Mouse (Mus musculus) MEL (cell line): ENCODE data around the gene Dstyk. TPM values are rescaled to one million over a fixed set of nuclear protein-coding genes. Genes with fewer than 3 reads are reported as not detected.

Source experiments
- DNase-seq: peaks from one replicate; pipeline ENCODE4 v3.0.0; 2011; ENCODE audit warnings: low read depth, low spot score
- H3K27ac ChIP-seq: 2 replicates; pipeline ENCODE4 v1.5.1; 2012; ENCODE audit warnings: low read depth, mild to moderate bottlenecking, control low read depth, low read length, moderate library complexity; ENCODE audit not compliant: control insufficient read depth
- H3K27me3 ChIP-seq, 2 experiments: fragments of 150-350 bp in 1 of 2; sonication (generic) in 1 of 2; 2 replicates each; pipeline ENCODE4 v1.6.1; 2012; ENCODE audit warnings: low read length in 2 of 2, mild to moderate bottlenecking in 2 of 2, improper control_type of control experiment in 1 of 2, moderate library complexity in 1 of 2; ENCODE audit not compliant: insufficient read depth in 2 of 2, control insufficient read depth in 1 of 2
- H3K36me3 ChIP-seq, 2 experiments: 2 replicates each; pipeline ENCODE4 v1.6.1; 2012 to 2014; ENCODE audit warnings: low read length in 2 of 2, improper control_type of control experiment in 1 of 2, inconsistent platforms in 1 of 2, mild to moderate bottlenecking in 1 of 2; ENCODE audit not compliant: insufficient read depth in 2 of 2, control insufficient read depth in 1 of 2
- H3K4me1 ChIP-seq, 2 experiments: fragments of 150-350 bp in 1 of 2; sonication (generic) in 1 of 2; 2 replicates each; pipeline ENCODE4 v1.6.1; 2012; ENCODE audit warnings: low read length in 2 of 2, improper control_type of control experiment in 1 of 2, mild to moderate bottlenecking in 1 of 2; ENCODE audit not compliant: insufficient read depth in 2 of 2, control insufficient read depth in 1 of 2
- H3K4me3 ChIP-seq, 2 experiments: fragments of 150-350 bp in 1 of 2; sonication (generic) in 1 of 2; 2 replicates each; pipeline ENCODE4 v1.5.1; 2012; ENCODE audit warnings: low read depth in 2 of 2, low read length in 2 of 2, mild to moderate bottlenecking in 2 of 2, moderate library complexity in 2 of 2, control low read depth in 1 of 2, improper control_type of control experiment in 1 of 2; ENCODE audit not compliant: control insufficient read depth in 1 of 2, insufficient read depth in 1 of 2
- H3K79me2 ChIP-seq: 2 replicates; pipeline ENCODE4 v1.6.1; 2012; ENCODE audit warnings: mild to moderate bottlenecking, low read length, moderate library complexity; ENCODE audit not compliant: control insufficient read depth, poor library complexity, insufficient read depth
- H3K9ac ChIP-seq: 2 replicates; pipeline ENCODE4 v1.6.1; 2012; ENCODE audit warnings: low read depth, mild to moderate bottlenecking, control low read depth, low read length, moderate library complexity; ENCODE audit not compliant: control insufficient read depth, poor library complexity, severe bottlenecking
- H3K9me3 ChIP-seq: fragments of 150-350 bp; sonication (generic); replicated peaks from 2 replicates; pipeline ENCODE4 v1.6.1; 2012; ENCODE audit warnings: mild to moderate bottlenecking, low read length, improper control_type of control experiment, moderate library complexity; ENCODE audit not compliant: insufficient read depth
- BHLHE40 ChIP-seq: IDR thresholded peaks from 2 replicates; pipeline ENCODE4 v1.6.1; 2012; ENCODE audit warnings: low read depth, mild to moderate bottlenecking, inconsistent platforms, low read length, improper control_type of control experiment, borderline replicate concordance
- CHD1 ChIP-seq: IDR thresholded peaks from 2 replicates; pipeline ENCODE4 v1.6.1; 2012; ENCODE audit warnings: low read depth, mild to moderate bottlenecking, inconsistent platforms, low read length, improper control_type of control experiment
- CTCF ChIP-seq, 3 experiments: IDR thresholded peaks in 2 of 3; conservative IDR thresholded peaks in 1 of 3; 2 replicates each; pipeline ENCODE4 v1.5.1; 2011 to 2012; ENCODE audit warnings: low read length in 3 of 3, low read depth in 2 of 3, mild to moderate bottlenecking in 2 of 3, improper control_type of control experiment in 1 of 3, inconsistent platforms in 1 of 3, mixed read lengths in 1 of 3, moderate library complexity in 1 of 3; ENCODE audit not compliant: control insufficient read depth in 1 of 3, insufficient read depth in 1 of 3, poor library complexity in 1 of 3, severe bottlenecking in 1 of 3
- E2F4 ChIP-seq: IDR thresholded peaks from 2 replicates; pipeline ENCODE4 v1.6.1; 2011; ENCODE audit warnings: low read depth, low read length, improper control_type of control experiment, borderline replicate concordance
- ELF1 ChIP-seq: IDR thresholded peaks from 2 replicates; pipeline ENCODE4 v1.6.1; 2014; ENCODE audit warnings: low read depth, mild to moderate bottlenecking, inconsistent platforms, low read length, improper control_type of control experiment, moderate library complexity
- GABPA ChIP-seq: IDR thresholded peaks from 2 replicates; pipeline ENCODE4 v1.6.1; 2012; ENCODE audit warnings: low read depth, mild to moderate bottlenecking, inconsistent platforms, low read length, improper control_type of control experiment, moderate library complexity
- GATA1 ChIP-seq: IDR thresholded peaks from 2 replicates; pipeline ENCODE4 v1.6.1; 2011; ENCODE audit warnings: low read depth, low read length, improper control_type of control experiment
- KAT2A ChIP-seq: conservative IDR thresholded peaks from 2 replicates; pipeline ENCODE4 v1.6.1; 2012; ENCODE audit warnings: low read depth, low read length, improper control_type of control experiment, inconsistent platforms
- MYB ChIP-seq: IDR thresholded peaks from 2 replicates; pipeline ENCODE4 v1.6.1; 2011; ENCODE audit warnings: mild to moderate bottlenecking, low read depth, low read length, improper control_type of control experiment
- MYC ChIP-seq: IDR thresholded peaks from 2 replicates; pipeline ENCODE4 v1.6.1; 2011; ENCODE audit warnings: low read depth, mild to moderate bottlenecking, low read length, improper control_type of control experiment, moderate library complexity
- POLR2AphosphoS2 ChIP-seq: IDR thresholded peaks from 2 replicates; pipeline ENCODE4 v1.6.1; 2011; ENCODE audit warnings: low read length, improper control_type of control experiment
- POLR2AphosphoS5 ChIP-seq: IDR thresholded peaks from 2 replicates; pipeline ENCODE4 v1.6.1; 2012; ENCODE audit warnings: low read depth, borderline replicate concordance, mild to moderate bottlenecking, inconsistent platforms, low read length, moderate library complexity, mixed read lengths
- RCOR1 ChIP-seq: IDR thresholded peaks from 2 replicates; pipeline ENCODE4 v1.6.1; 2012; ENCODE audit warnings: low read depth, mild to moderate bottlenecking, inconsistent platforms, low read length, improper control_type of control experiment
- SMC3 ChIP-seq: IDR thresholded peaks from 2 replicates; pipeline ENCODE4 v1.6.1; 2011; ENCODE audit warnings: low read depth, low read length, improper control_type of control experiment
- TBP ChIP-seq: IDR thresholded peaks from 2 replicates; pipeline ENCODE4 v1.8.0; 2011; ENCODE audit warnings: low read depth, low read length, improper control_type of control experiment
- USF2 ChIP-seq, 2 experiments: IDR thresholded peaks; 2 replicates each; pipeline ENCODE4 v1.6.1; 2011 to 2012; ENCODE audit warnings: improper control_type of control experiment in 2 of 2, low read length in 2 of 2, borderline replicate concordance in 1 of 2, inconsistent platforms in 1 of 2, low read depth in 1 of 2, mild to moderate bottlenecking in 1 of 2; ENCODE audit not compliant: insufficient read depth in 1 of 2
- ZKSCAN1 ChIP-seq: IDR thresholded peaks from 2 replicates; pipeline ENCODE4 v1.6.1; 2012; ENCODE audit warnings: low read depth, mild to moderate bottlenecking, inconsistent platforms, low read length, improper control_type of control experiment, moderate library complexity
- ZMIZ1 ChIP-seq: IDR thresholded peaks from 2 replicates; pipeline ENCODE4 v1.6.1; 2012; ENCODE audit warnings: low read depth, mild to moderate bottlenecking, inconsistent platforms, low read length, improper control_type of control experiment, moderate library complexity
- ZNF384 ChIP-seq: IDR thresholded peaks from 2 replicates; pipeline ENCODE4 v1.6.1; 2012; ENCODE audit warnings: low read depth, mild to moderate bottlenecking, inconsistent platforms, low read length, improper control_type of control experiment
- polyA plus RNA-seq, 2 experiments: library from polyadenylated mRNA; stranded (reverse) in 1 of 2; unstranded in 1 of 2; fragments of >175 nt in 1 of 2; fragments of >200 nt in 1 of 2; gene quantifications; 2 replicates each; pipeline versions ENCODE4 v1.2.1 to v1.2.4; 2012; ENCODE audit warnings: low replicate concordance in 2 of 2, low read depth in 1 of 2; ENCODE audit not compliant: insufficient read length in 2 of 2, insufficient read depth in 1 of 2, missing spikeins in 1 of 2
- total RNA-seq: library from RNA; depleted of rRNA; stranded (reverse); fragments of 300-350 nt; gene quantifications from 2 replicates; pipeline ENCODE4 v1.2.3, GENCODE M21; 2012

Gene Dstyk
- total and polyA plus RNA-seq, 3 experiments, result 2.4 to 4.5 TPM; not detected in 1

DNA sequence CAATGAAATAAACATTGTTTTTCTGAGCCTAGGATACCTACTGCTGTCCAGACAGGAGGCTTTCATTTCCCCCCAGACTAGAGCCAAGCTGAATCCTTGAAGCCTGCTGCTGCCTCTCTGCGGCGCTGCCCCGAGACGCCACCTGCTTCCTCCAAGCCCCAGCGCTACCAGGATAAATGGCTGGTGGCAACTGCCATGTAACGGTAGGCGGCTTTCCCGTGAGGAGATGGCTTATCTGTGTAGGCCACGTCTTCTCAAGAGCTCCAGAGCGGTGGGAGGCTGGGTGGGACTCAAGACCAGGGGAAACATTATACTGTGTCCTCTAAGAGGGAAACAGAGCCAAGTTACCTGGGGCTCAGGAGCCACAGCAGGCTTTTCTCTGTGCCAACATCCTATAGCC lies 35.4 kb upstream of the Dstyk start (continued):
- TF ChIP-seq USF2 (IDR thresholded peaks at IDR 0.05; ENCODE audit: borderline replicate concordance in 1 of 2, insufficient read depth in 1 of 2, low read depth in 1 of 2, low read length in 2 of 2), result no peak
- TF ChIP-seq, all 39 proteins: peak for 12

DNA sequence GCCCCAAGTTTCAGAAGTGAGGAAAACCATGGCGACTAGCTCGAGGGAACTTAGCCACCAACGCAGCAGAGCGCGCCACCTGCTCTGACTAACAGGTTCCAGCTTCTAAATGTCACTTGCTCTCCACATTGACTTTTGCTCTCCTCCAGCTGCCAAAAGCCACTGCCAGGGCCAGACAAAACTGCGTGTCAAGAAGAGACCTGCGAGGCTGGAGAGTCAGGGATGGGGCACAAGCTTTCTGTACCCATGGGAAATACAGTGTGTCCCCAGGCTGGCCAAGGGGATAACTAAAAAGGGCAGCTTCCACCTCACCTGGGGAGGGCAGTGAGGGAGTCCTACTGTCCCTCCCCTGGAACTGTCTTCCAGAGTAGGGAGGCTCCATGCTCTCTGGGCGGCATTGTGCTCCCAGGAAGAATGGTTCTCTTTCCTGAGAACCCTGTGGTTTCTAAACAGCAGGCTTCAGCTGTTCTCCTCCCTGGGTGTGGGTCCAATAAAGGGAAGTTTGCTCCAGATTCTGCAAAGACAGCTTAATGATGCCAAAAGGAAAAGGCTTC lies 33.3 kb upstream of the Dstyk start:
- H3K9ac ChIP-seq, result no peak overlapping the region
- H3K4me1 ChIP-seq, result peaks cover 21% of the 10 kb centered on the region in 2 experiments
- TF ChIP-seq ZNF384 (no peak), CTCF (IDR thresholded peaks at IDR 0.05 in 2 of 3, conservative IDR thresholded peaks at IDR 0.05 in 1 of 3; ENCODE audit: control insufficient read depth in 1 of 3, insufficient read depth in 1 of 3, low read depth in 2 of 3, low read length in 3 of 3, poor library complexity in 1 of 3, severe bottlenecking in 1 of 3) (no peak)
- TF ChIP-seq, all 39 proteins: peak for 0
- no peaks in the 10 kb centered on the region for H3K79me2 ChIP-seq
- no peaks in the 10 kb centered on the region for H3K9me3 ChIP-seq
- no peak overlapping the region for H3K27ac ChIP-seq
- H3K36me3 ChIP-seq, result peaks cover 0 to 13% of the 10 kb centered on the region in 2 experiments; a peak in 2 of 4 replicates
- H3K4me3 ChIP-seq, result no peak overlapping the region
- DNase-seq, result no peak
- H3K27me3 ChIP-seq, result no peaks in the 10 kb centered on the region

DNA sequence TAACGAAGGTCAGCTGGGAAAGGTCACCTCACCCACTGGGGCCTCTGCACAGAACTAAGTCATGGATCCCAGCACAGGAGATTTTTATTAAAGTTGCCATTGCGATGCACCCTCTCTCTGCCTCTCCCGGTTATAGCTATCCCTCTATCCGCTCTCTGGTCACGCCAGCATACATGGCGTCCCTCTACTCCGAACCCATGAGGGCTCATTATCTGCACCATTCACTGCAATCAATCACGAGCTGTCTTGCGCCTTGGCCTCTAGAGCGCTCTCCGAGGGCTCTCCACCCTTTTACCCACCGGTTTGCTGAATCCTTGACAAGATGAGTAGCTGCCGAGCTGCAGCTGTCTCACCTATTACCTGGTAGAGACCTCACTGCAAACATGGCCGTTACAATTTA lies 32.1 kb upstream of the Dstyk start:
- TF ChIP-seq E2F4 (no peak), MYB (no peak), ZMIZ1 (no peak), ELF1 (no peak), KAT2A (no peak), POLR2AphosphoS5 (no peak), BHLHE40 (no peak), CHD1 (no peak), RCOR1 (no peak), POLR2AphosphoS2 (no peak), SMC3 (no peak), GABPA (no peak), MYC (no peak), USF2 (IDR thresholded peaks at IDR 0.05; ENCODE audit: borderline replicate concordance in 1 of 2, insufficient read depth in 1 of 2, low read depth in 1 of 2, low read length in 2 of 2) (no peak), ZKSCAN1 (no peak), TBP (no peak), GATA1 (no peak)
- Histone ChIP-seq H3K27me3 (no peaks in the 10 kb centered on the region), H3K9me3 (no peaks in the 10 kb centered on the region), H3K36me3 (peaks cover 0 to 11% of the 10 kb centered on the region in 2 experiments; a peak in 2 of 4 replicates), H3K4me3 (no peak overlapping the region), H3K9ac (no peak overlapping the region), H3K27ac (no peak overlapping the region), H3K79me2 (no peaks in the 10 kb centered on the region), H3K4me1 (peaks cover 15 to 18% of the 10 kb centered on the region in 2 experiments)
- DNase-seq, result no peak
